Mouse (Mus musculus): ENCODE results near the gene Rmnd5a.

The Rmnd5a gene

GRCm38 (mm10) chr6:71363995-71364394, 76.4 kb downstream of the Rmnd5a start:
- DNase-seq: no peak

- no peak for DNase-seq
These were observed 79.2 kb downstream of the Rmnd5a start for GRCm38 (mm10) chr6:71361156-71361670.

GRCm38 (mm10) chr6:71360751-71361150, 79.7 kb downstream of the Rmnd5a start:
- DNase-seq: no peak

GRCm38 (mm10) chr6:71360221-71360620, 80.2 kb downstream of the Rmnd5a start:
- DNase-seq: no peak

- no peak for DNase-seq
These were observed 82.9 kb downstream of the Rmnd5a start for GRCm38 (mm10) chr6:71357493-71357892.

GRCm38 (mm10) chr6:71353722-71354121, 86.7 kb downstream of the Rmnd5a start:
- no peak for DNase-seq

- DNase-seq: no peak
These were observed 87.5 kb downstream of the Rmnd5a start for GRCm38 (mm10) chr6:71352866-71353427.

GRCm38 (mm10) chr6:71352201-71352600, 88.2 kb downstream of the Rmnd5a start:
- DNase-seq: no peak

- no peak for DNase-seq
These were observed 89.2 kb downstream of the Rmnd5a start for GRCm38 (mm10) chr6:71351201-71351600.

GRCm38 (mm10) chr6:71348006-71348405, 92.4 kb downstream of the Rmnd5a start:
- DNase-seq: no peak

- DNase-seq: no peak
These were observed 99.3 kb downstream of the Rmnd5a start for GRCm38 (mm10) chr6:71341179-71341578.

- no peak for DNase-seq
These were observed 101.1 kb downstream of the Rmnd5a start for GRCm38 (mm10) chr6:71339351-71339750.

- no peak for DNase-seq
These were observed 101.5 kb downstream of the Rmnd5a start for GRCm38 (mm10) chr6:71338941-71339340.

Measured in kidney, postnatal 14 days (tissue).